Mouse (Mus musculus) hindbrain, embryonic 16.5 days (tissue): ENCODE results near the gene Lmtk2. TPM values are rescaled to one million over a fixed set of nuclear protein-coding genes. Genes with fewer than 3 reads are reported as not detected.

Source experiments
- ATAC-seq: fragments of 200-750 bp; cut with Nextera tagmentation; 2 replicates; pipeline ENCODE4 v1.8.0; 2017; ENCODE audit warnings: moderate TSS enrichment, moderate library complexity
- H3K27ac ChIP-seq: fragments of 300-500 bp; sonication (generic); 2 replicates; pipeline ENCODE4 v1.5.1; 2014; ENCODE audit warnings: low read depth, mild to moderate bottlenecking, control low read depth, low read length, moderate library complexity
- H3K27me3 ChIP-seq: fragments of 300-500 bp; sonication (generic); replicated peaks from 2 replicates; pipeline ENCODE4 v1.6.1; 2014; ENCODE audit warnings: low read length; ENCODE audit not compliant: control insufficient read depth, insufficient read depth
- H3K36me3 ChIP-seq: fragments of 300-500 bp; sonication (generic); 2 replicates; pipeline ENCODE4 v1.6.1; 2014; ENCODE audit warnings: mild to moderate bottlenecking, low read length, moderate library complexity, mixed read lengths; ENCODE audit not compliant: control insufficient read depth, insufficient read depth
- H3K4me1 ChIP-seq: fragments of 300-500 bp; sonication (generic); 2 replicates; pipeline ENCODE4 v1.6.1; 2014; ENCODE audit warnings: low read depth, low read length; ENCODE audit not compliant: control insufficient read depth, insufficient read depth
- H3K4me2 ChIP-seq: fragments of 300-500 bp; sonication (generic); 2 replicates; pipeline ENCODE4 v1.6.1; 2014; ENCODE audit warnings: mild to moderate bottlenecking, low read length, control low read depth, moderate library complexity
- H3K4me3 ChIP-seq: fragments of 300-500 bp; sonication (generic); 2 replicates; pipeline ENCODE4 v1.5.1; 2014; ENCODE audit warnings: mild to moderate bottlenecking, low read length, control low read depth, moderate library complexity
- H3K9ac ChIP-seq: fragments of 300-500 bp; sonication (generic); 2 replicates; pipeline ENCODE4 v1.6.1; 2014; ENCODE audit warnings: low read depth, mild to moderate bottlenecking, control low read depth, low read length, moderate library complexity
- H3K9me3 ChIP-seq: fragments of 300-500 bp; sonication (generic); 2 replicates; pipeline ENCODE4 v1.6.1; 2014; ENCODE audit warnings: mild to moderate bottlenecking, low read length, moderate library complexity; ENCODE audit not compliant: control insufficient read depth
- WGBS: fragments of 180-500 bp; shearing (Covaris S2); extraction: QIAGEN DNeasy Blood & Tissue Kit; methylation state at CpG from one replicate; pipeline ENCODE4 v1.1.7; 2014; 5-methylcytosine and 5-hydroxymethylcytosine counted together
- polyA plus RNA-seq: library from polyadenylated mRNA; unstranded; fragments of >200 nt; fragmentation: Nextera tagmentation; extraction: Ambion mirVana; gene quantifications from 2 replicates; pipeline ENCODE4 v1.2.1, GENCODE M21; 2015

The Lmtk2 gene
- polyA plus RNA-seq, 1 experiment from 2014 or later = 9.1 TPM

GRCm38 (mm10) chr5:144223899-144224816 lies 123.9 kb downstream of the Lmtk2 start:
- 25% methylated on average over 18 of the region's 18 CpGs for WGBS
- H3K27me3 ChIP-seq = no peaks in the 10 kb centered on the region
- ATAC-seq = 0 out of 2 replicates have a peak, but pooled peaks have one; percentile 31

GRCm38 (mm10) chr5:144226220-144226619 lies 126.0 kb downstream of the Lmtk2 start:
- Histone ChIP-seq H3K36me3 (no peaks in the 10 kb centered on the region), H3K27ac (no peak overlapping the region), H3K9ac (no peak overlapping the region), H3K4me2 (no peak overlapping the region), H3K4me1 (peaks cover 13% of the 10 kb centered on the region), H3K9me3 (no peaks in the 10 kb centered on the region), H3K27me3 (no peaks in the 10 kb centered on the region), H3K4me3 (no peak overlapping the region)
- WGBS = 27% methylated on average over 11 of the region's 11 CpGs
- no peak for ATAC-seq

More at GRCm38 (mm10) chr5:144223899-144224816, 123.9 kb downstream of the Lmtk2 start:
- peak overlapping the region; percentile 52 for H3K4me3 ChIP-seq
- H3K36me3 ChIP-seq = no peaks in the 10 kb centered on the region
- no peaks in the 10 kb centered on the region for H3K9me3 ChIP-seq
- peak overlapping the region; percentile 94 for H3K4me2 ChIP-seq
- peaks cover 13% of the 10 kb centered on the region for H3K4me1 ChIP-seq
- peak overlapping the region; percentile 74 for H3K9ac ChIP-seq
- peak overlapping the region; percentile 67 for H3K27ac ChIP-seq

- Histone ChIP-seq H3K4me3 (no peak overlapping the region), H3K27ac (no peak overlapping the region), H3K27me3 (no peaks in the 10 kb centered on the region), H3K4me2 (no peak overlapping the region), H3K9me3 (no peaks in the 10 kb centered on the region), H3K36me3 (no peaks in the 10 kb centered on the region), H3K4me1 (no peaks in the 10 kb centered on the region), H3K9ac (no peak overlapping the region)
- ATAC-seq = no peak
- WGBS = 83% methylated on average over 7 of the region's 7 CpGs
Measured at GRCm38 (mm10) chr5:144230216-144230615, 130.0 kb downstream of the Lmtk2 start.

- Histone ChIP-seq H3K9me3 (no peaks in the 10 kb centered on the region), H3K36me3 (no peaks in the 10 kb centered on the region), H3K27me3 (no peaks in the 10 kb centered on the region), H3K4me3 (no peak overlapping the region), H3K4me2 (no peak overlapping the region), H3K9ac (no peak overlapping the region), H3K4me1 (no peaks in the 10 kb centered on the region), H3K27ac (no peak overlapping the region)
- 87% methylated on average over 1 of the region's 1 CpGs for whole genome bisulfite sequencing
- ATAC-seq = no peak
Measured at GRCm38 (mm10) chr5:144231410-144231809, 131.2 kb downstream of the Lmtk2 start.

GRCm38 (mm10) chr5:144232531-144232930 lies 132.3 kb downstream of the Lmtk2 start:
- Histone ChIP-seq H3K9ac (no peak overlapping the region), H3K27me3 (no peaks in the 10 kb centered on the region)
- no peak for ATAC-seq

GRCm38 (mm10) chr5:144234222-144234621 lies 134.0 kb downstream of the Lmtk2 start:
- Histone ChIP-seq H3K9me3 (no peaks in the 10 kb centered on the region), H3K4me2 (no peak overlapping the region), H3K36me3 (no peaks in the 10 kb centered on the region), H3K4me3 (no peak overlapping the region), H3K9ac (no peak overlapping the region), H3K4me1 (no peaks in the 10 kb centered on the region), H3K27ac (no peak overlapping the region), H3K27me3 (no peaks in the 10 kb centered on the region)
- ATAC-seq = no peak
- 76% methylated on average over 6 of the region's 6 CpGs for WGBS

More at GRCm38 (mm10) chr5:144232531-144232930, 132.3 kb downstream of the Lmtk2 start:
- 80% methylated on average over 5 of the region's 5 CpGs for WGBS
- Histone ChIP-seq H3K4me3 (no peak overlapping the region), H3K9me3 (no peaks in the 10 kb centered on the region), H3K36me3 (no peaks in the 10 kb centered on the region), H3K4me2 (no peak overlapping the region), H3K4me1 (no peaks in the 10 kb centered on the region), H3K27ac (no peak overlapping the region)

GRCm38 (mm10) chr5:144234714-144235113 lies 134.5 kb downstream of the Lmtk2 start:
- WGBS = 84% methylated on average over 7 of the region's 7 CpGs
- Histone ChIP-seq H3K36me3 (no peaks in the 10 kb centered on the region), H3K4me1 (no peaks in the 10 kb centered on the region), H3K27me3 (no peaks in the 10 kb centered on the region), H3K4me3 (no peak overlapping the region), H3K9ac (no peak overlapping the region), H3K27ac (no peak overlapping the region), H3K4me2 (no peak overlapping the region), H3K9me3 (no peaks in the 10 kb centered on the region)
- ATAC-seq = no peak

Other genes with a start within 250 kb of the Lmtk2 start
- 0.22 and 0.41 TPM in 2 replicates for gene Ankrd61, start 202.8 kb upstream of the Lmtk2 start, polyA plus RNA-seq
- 92.4 and 94.6 TPM in 2 replicates for gene Aimp2, start 190.6 kb upstream of the Lmtk2 start, polyA plus RNA-seq
- gene Pms2, start 190.5 kb upstream of the Lmtk2 start, polyA plus RNA-seq = 24.0 and 25.9 TPM in 2 replicates
- gene Gm42421, start 172.3 kb upstream of the Lmtk2 start, polyA plus RNA-seq = 1.9 and 2.3 TPM in 2 replicates
- gene Rsph10b, start 167.4 kb upstream of the Lmtk2 start, polyA plus RNA-seq = 5.4 and 6.2 TPM in 2 replicates
- 73.6 and 78.4 TPM in 2 replicates for gene Ccz1, start 85.6 kb upstream of the Lmtk2 start, polyA plus RNA-seq
- gene Ocm, start 73.8 kb upstream of the Lmtk2 start, polyA plus RNA-seq = 0.59 TPM in 1 of 2 replicates, not detected in the other
- 0.07 and 0.09 TPM in 2 replicates for gene Bhlha15, start 89.8 kb downstream of the Lmtk2 start, polyA plus RNA-seq
- 41.8 and 45.8 TPM in 2 replicates for gene Tecpr1, start 123.2 kb downstream of the Lmtk2 start, polyA plus RNA-seq
- gene Bri3, start 144.0 kb downstream of the Lmtk2 start, polyA plus RNA-seq = 80.7 and 90.7 TPM in 2 replicates